Mouse (Mus musculus) lung, postnatal 0 days (tissue): ENCODE data around the gene Ctnna3. TPM values are rescaled to one million over a fixed set of nuclear protein-coding genes. Genes with fewer than 3 reads are reported as not detected.

Source experiments
- ATAC-seq: fragments of 200-750 bp; cut with Nextera tagmentation; 2 replicates; pipeline ENCODE4 v1.8.0; 2017; ENCODE audit warnings: moderate library complexity
- DNase-seq: peaks from one replicate; pipeline ENCODE4 v3.0.0-alpha.2; 2016; ENCODE audit warnings: low spot score
- H3K27ac ChIP-seq: fragments of 300-500 bp; sonication (generic); 2 replicates; pipeline ENCODE4 v1.5.1; 2014; ENCODE audit warnings: antibody characterized with exemption, mild to moderate bottlenecking, low read length, mixed read lengths
- H3K27me3 ChIP-seq: fragments of 300-500 bp; sonication (generic); replicated peaks from 2 replicates; pipeline ENCODE4 v1.6.1; 2014; ENCODE audit warnings: low read length, mixed read lengths; ENCODE audit not compliant: insufficient read depth
- H3K36me3 ChIP-seq: fragments of 300-500 bp; sonication (generic); 2 replicates; pipeline ENCODE4 v1.6.1; 2014; ENCODE audit warnings: low read length, mixed read lengths; ENCODE audit not compliant: insufficient read depth
- H3K4me1 ChIP-seq: fragments of 300-500 bp; sonication (generic); 2 replicates; pipeline ENCODE4 v1.6.1; 2014; ENCODE audit warnings: antibody characterized with exemption, low read depth, low read length, mixed read lengths; ENCODE audit not compliant: insufficient read depth
- H3K4me2 ChIP-seq: fragments of 300-500 bp; sonication (generic); replicated peaks from 2 replicates; pipeline ENCODE4 v1.6.1; 2014; ENCODE audit warnings: low read depth, mild to moderate bottlenecking, low read length, moderate library complexity, mixed read lengths
- H3K4me3 ChIP-seq: fragments of 300-500 bp; sonication (generic); 2 replicates; pipeline ENCODE4 v1.5.1; 2014; ENCODE audit warnings: low read depth, low read length
- H3K9ac ChIP-seq: fragments of 300-500 bp; sonication (generic); replicated peaks from 2 replicates; pipeline ENCODE4 v1.6.1; 2014; ENCODE audit warnings: low read depth, mild to moderate bottlenecking
- H3K9me3 ChIP-seq: fragments of 300-500 bp; sonication (generic); 2 replicates; pipeline ENCODE4 v1.6.1; 2016; ENCODE audit warnings: low read length, mixed read lengths
- CTCF ChIP-seq: IDR thresholded peaks from 2 replicates; pipeline ENCODE4 v1.5.1; 2016; ENCODE audit warnings: antibody characterized with exemption, mild to moderate bottlenecking
- EP300 ChIP-seq: IDR thresholded peaks from 2 replicates; pipeline ENCODE4 v1.6.1; 2016; ENCODE audit warnings: antibody characterized with exemption, mild to moderate bottlenecking, control low read depth
- WGBS: fragments of 180-500 bp; shearing (Covaris S2); extraction: QIAGEN DNeasy Blood & Tissue Kit; methylation state at CpG from one replicate; pipeline ENCODE4 v1.1.7; 2014; 5-methylcytosine and 5-hydroxymethylcytosine counted together
- polyA plus RNA-seq: library from polyadenylated mRNA; unstranded; fragments of >200 nt; fragmentation: Nextera tagmentation; extraction: Ambion mirVana; gene quantifications from 2 replicates; pipeline ENCODE4 v1.2.1, GENCODE M21; 2015

Ctnna3 gene
- polyA plus RNA-seq, 1 experiment from 2014 or later: 0.19 TPM

DNA sequence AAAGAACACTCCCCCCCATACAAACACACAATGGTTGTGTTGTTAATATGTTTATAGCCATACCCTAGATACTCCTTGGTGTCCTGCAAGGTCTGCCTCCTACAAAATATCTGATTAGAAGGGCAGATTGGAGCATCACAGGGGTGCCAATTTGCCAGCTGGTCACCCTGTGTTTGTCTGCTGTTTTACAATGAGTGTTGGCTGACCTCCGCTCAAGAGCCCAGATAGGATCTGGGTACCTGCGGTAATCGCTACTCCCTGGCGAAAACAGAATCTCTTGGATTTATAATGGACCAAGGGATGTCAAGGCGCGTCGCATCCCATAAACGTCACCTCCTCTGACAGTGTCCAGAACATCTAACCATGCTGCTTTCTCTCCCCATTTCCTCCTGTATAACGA is 1457.0 kb downstream of the Ctnna3 start:
- no peak for DNase-seq
- no peak overlapping the region for H3K4me2 ChIP-seq
- no peaks in the 10 kb centered on the region for H3K27me3 ChIP-seq
- no peak overlapping the region for H3K4me3 ChIP-seq
- no peak overlapping the region for H3K9ac ChIP-seq
- no peaks in the 10 kb centered on the region for H3K36me3 ChIP-seq
- H3K9me3 ChIP-seq: no peaks in the 10 kb centered on the region
- H3K27ac ChIP-seq: no peak overlapping the region
- WGBS: 93% methylated on average over 9 of the region's 9 CpGs
- TF ChIP-seq CTCF: no peak
- no peak for TF ChIP-seq EP300
- ATAC-seq: no peak
- H3K4me1 ChIP-seq: no peaks in the 10 kb centered on the region

GRCm38 (mm10) chr10:64892458-64892857 is 1462.6 kb downstream of the Ctnna3 start:
- Histone ChIP-seq H3K4me3 (no peak overlapping the region), H3K36me3 (no peaks in the 10 kb centered on the region), H3K4me1 (no peaks in the 10 kb centered on the region), H3K27ac (no peak overlapping the region), H3K9me3 (no peaks in the 10 kb centered on the region), H3K4me2 (no peak overlapping the region), H3K9ac (no peak overlapping the region), H3K27me3 (no peaks in the 10 kb centered on the region)
- ATAC-seq (no peak), DNase-seq (no peak)
- no peak for TF ChIP-seq CTCF
- TF ChIP-seq EP300: no peak

GRCm38 (mm10) chr10:64898739-64899138 is 1468.8 kb downstream of the Ctnna3 start:
- no peak overlapping the region for H3K4me2 ChIP-seq
- H3K4me3 ChIP-seq: no peak overlapping the region
- no peaks in the 10 kb centered on the region for H3K4me1 ChIP-seq
- no peak overlapping the region for H3K27ac ChIP-seq
- H3K9me3 ChIP-seq: no peaks in the 10 kb centered on the region
- H3K9ac ChIP-seq: no peak overlapping the region
- H3K36me3 ChIP-seq: no peaks in the 10 kb centered on the region
- no peak for TF ChIP-seq CTCF
- no peak for TF ChIP-seq EP300
- ATAC-seq (no peak), DNase-seq (no peak)
- 77% methylated on average over 1 of the region's 1 CpGs for WGBS
- no peaks in the 10 kb centered on the region for H3K27me3 ChIP-seq

DNA sequence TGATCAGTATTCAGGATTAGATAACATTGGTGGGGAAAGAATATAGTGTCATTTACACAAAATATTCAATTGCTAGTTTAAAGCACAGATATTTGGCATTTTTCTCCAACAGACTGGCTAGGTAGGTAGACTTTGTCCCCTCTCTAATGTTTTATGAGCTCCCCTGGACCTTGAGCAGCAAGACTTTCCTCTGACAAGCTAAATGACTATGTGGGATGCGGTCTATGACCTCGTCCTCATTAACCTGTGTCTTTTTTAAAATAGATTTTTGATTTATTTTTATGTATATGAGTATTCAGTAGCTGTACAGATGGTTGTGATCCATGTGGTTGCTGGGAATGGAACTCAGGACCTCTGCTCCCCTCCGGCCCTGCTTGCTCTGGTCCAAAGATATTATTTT is 1471.8 kb downstream of the Ctnna3 start:
- Histone ChIP-seq H3K36me3 (no peaks in the 10 kb centered on the region), H3K9me3 (no peaks in the 10 kb centered on the region), H3K27me3 (no peaks in the 10 kb centered on the region), H3K4me1 (no peaks in the 10 kb centered on the region), H3K4me2 (no peak overlapping the region), H3K9ac (no peak overlapping the region), H3K27ac (no peak overlapping the region), H3K4me3 (no peak overlapping the region)
- 78% methylated on average over 3 of the region's 3 CpGs for WGBS
- ATAC-seq: no peak
- DNase-seq: no peak
- TF ChIP-seq EP300 (no peak), CTCF (no peak)

DNA sequence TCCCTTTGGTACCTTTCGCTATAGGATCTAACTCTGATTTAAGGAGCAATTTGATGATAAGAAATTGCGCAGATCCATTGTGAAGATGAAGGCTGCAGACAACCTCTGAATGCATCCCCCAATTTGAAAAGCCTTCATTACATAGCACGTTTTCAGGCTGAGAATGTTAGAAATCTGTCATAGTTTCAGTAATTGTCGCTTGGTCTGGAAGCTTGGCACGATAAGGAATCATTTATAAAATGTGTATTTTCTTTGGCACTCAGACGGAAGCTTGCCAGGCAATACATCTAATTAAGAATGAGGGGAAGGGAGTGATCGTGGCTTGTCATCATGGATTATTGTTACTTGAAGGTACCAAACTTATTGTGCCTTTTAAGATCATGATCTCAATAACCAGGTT is 1511.1 kb downstream of the Ctnna3 start:
- ATAC-seq: no peak
- DNase-seq: no peak
- WGBS: 73% methylated on average over 7 of the region's 7 CpGs
- H3K27me3 ChIP-seq: no peaks in the 10 kb centered on the region
- H3K4me1 ChIP-seq: no peaks in the 10 kb centered on the region
- TF ChIP-seq CTCF: no peak
- no peak for TF ChIP-seq EP300
- no peak overlapping the region for H3K27ac ChIP-seq
- no peaks in the 10 kb centered on the region for H3K36me3 ChIP-seq
- no peaks in the 10 kb centered on the region for H3K9me3 ChIP-seq
- no peak overlapping the region for H3K4me3 ChIP-seq
- no peak overlapping the region for H3K9ac ChIP-seq
- no peak overlapping the region for H3K4me2 ChIP-seq

DNA sequence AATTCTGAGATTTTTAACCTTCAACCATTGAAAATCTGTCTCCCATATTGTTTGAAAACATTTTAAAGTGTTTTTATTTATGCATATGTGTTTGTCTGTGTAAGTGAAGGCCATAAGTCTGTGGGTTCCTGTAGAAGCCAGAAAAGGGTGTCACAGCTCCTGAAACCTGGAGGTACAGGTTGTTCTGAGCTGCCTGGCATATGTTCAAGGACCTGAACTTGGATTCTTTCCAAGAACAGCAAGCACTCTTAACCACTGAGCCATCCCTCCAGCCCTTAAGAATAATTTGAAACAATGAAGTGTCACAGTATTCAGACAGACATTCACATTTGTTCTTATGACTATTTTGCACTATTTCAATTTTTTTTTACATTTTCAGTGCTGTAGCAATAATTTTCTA is 1528.5 kb downstream of the Ctnna3 start:
- DNase-seq (no peak), ATAC-seq (no peak)
- no peak overlapping the region for H3K4me2 ChIP-seq
- no peak for TF ChIP-seq CTCF
- no peak for TF ChIP-seq EP300
- no peak overlapping the region for H3K27ac ChIP-seq
- no peaks in the 10 kb centered on the region for H3K27me3 ChIP-seq
- no peaks in the 10 kb centered on the region for H3K4me1 ChIP-seq
- no peak overlapping the region for H3K9ac ChIP-seq
- no peak overlapping the region for H3K4me3 ChIP-seq
- H3K9me3 ChIP-seq: no peaks in the 10 kb centered on the region
- no peaks in the 10 kb centered on the region for H3K36me3 ChIP-seq

GRCm38 (mm10) chr10:64992871-64993270 is 1563.0 kb downstream of the Ctnna3 start:
- DNase-seq (peak; percentile 20), ATAC-seq (no peak)
- WGBS: 39% methylated on average over 3 of the region's 3 CpGs
- Histone ChIP-seq H3K36me3 (no peaks in the 10 kb centered on the region), H3K9me3 (no peaks in the 10 kb centered on the region), H3K27me3 (no peaks in the 10 kb centered on the region), H3K9ac (no peak overlapping the region), H3K4me1 (no peaks in the 10 kb centered on the region), H3K27ac (no peak overlapping the region), H3K4me2 (no peak overlapping the region), H3K4me3 (no peak overlapping the region)
- TF ChIP-seq CTCF: no peak
- no peak for TF ChIP-seq EP300
